Mouse (Mus musculus): ENCODE results near the gene Fam216a. TPM values are rescaled to one million over a fixed set of nuclear protein-coding genes. Genes with fewer than 3 reads are reported as not detected.

Fam216a gene
- polyA plus RNA-seq (2017; shearing (Covaris generic)) = 21.4 TPM

GRCm38 (mm10) chr5:122372192-122372769 is at the start of gene Fam216a:
Gene Fam216a, minus strand, starts transcription at chr5:122372364.

GRCm38 (mm10) chr5:122421271-122422068 is 49.3 kb upstream of the Fam216a start, which contains the start of gene Anapc7:
Gene Anapc7, plus strand, starts transcription at chr5:122421693.

GRCm38 (mm10) chr5:122391786-122392180 is 19.6 kb upstream of the Fam216a start, which contains the start of gene Arpc3:
Gene Arpc3, plus strand, starts transcription at chr5:122391878.

GRCm38 (mm10) chr5:122371591-122372191 is 473 bp downstream of the Fam216a start, which contains the start of gene Gpn3:
Gene Gpn3, plus strand, starts transcription at chr5:122371876.

GRCm38 (mm10) chr5:122353807-122354491 is 18.2 kb downstream of the Fam216a start, which contains the start of the genes Rad9b and Vps29:
Gene Rad9b, minus strand, starts transcription at chr5:122354233.
Gene Vps29, plus strand, starts transcription at chr5:122354369.

Other genes starting within 250 kb of the Fam216a start
- 0.76 TPM for gene Ccdc63, start 231.5 kb downstream of the Fam216a start, polyA plus RNA-seq (2017; shearing (Covaris generic))
- 62.8 TPM for gene Ppp1cc, start 214.1 kb downstream of the Fam216a start, polyA plus RNA-seq (2017; shearing (Covaris generic))
- gene Hvcn1, start 165.6 kb downstream of the Fam216a start, polyA plus RNA-seq (2017; shearing (Covaris generic)) = 104 TPM
- gene Tctn1, start 107.9 kb downstream of the Fam216a start, polyA plus RNA-seq (2017; shearing (Covaris generic)) = 1.5 TPM
- gene Pptc7, start 88.0 kb downstream of the Fam216a start, polyA plus RNA-seq (2017; shearing (Covaris generic)) = 11.1 TPM
- gene Rad9b, start 18.1 kb downstream of the Fam216a start, polyA plus RNA-seq (2017; shearing (Covaris generic)) = 5.3 TPM
- gene Vps29, start 18.0 kb downstream of the Fam216a start, polyA plus RNA-seq (2017; shearing (Covaris generic)) = 171 TPM
- 74.4 TPM for gene Gpn3, start 488 bp downstream of the Fam216a start, polyA plus RNA-seq (2017; shearing (Covaris generic))
- 598 TPM for gene Arpc3, start 19.5 kb upstream of the Fam216a start, polyA plus RNA-seq (2017; shearing (Covaris generic))
- gene Anapc7, start 49.3 kb upstream of the Fam216a start, polyA plus RNA-seq (2017; shearing (Covaris generic)) = 37.4 TPM
- 7.1 TPM for gene Atp2a2, start 129.9 kb upstream of the Fam216a start, polyA plus RNA-seq (2017; shearing (Covaris generic))
- 4.9 TPM for gene Ift81, start 242.2 kb upstream of the Fam216a start, polyA plus RNA-seq (2017; shearing (Covaris generic))